Mouse (Mus musculus) spleen, adult 2 months (tissue): ENCODE results near the gene Igf2bp2.

Source experiments
- CTCF ChIP-seq: fragments of 200-500 bp; IDR thresholded peaks from 2 replicates; pipeline ENCODE4 v1.5.1; 2011; ENCODE audit warnings: mild to moderate bottlenecking, inconsistent platforms; ENCODE audit not compliant: insufficient read depth, insufficient read length, insufficient replicate concordance; ENCODE audit errors: extremely low read depth
- POLR2A ChIP-seq: fragments of 200-500 bp; IDR thresholded peaks from 2 replicates; pipeline ENCODE4 v1.6.1; 2011; ENCODE audit warnings: low read depth, low read length, inconsistent platforms

- no peak for TF ChIP-seq CTCF
- TF ChIP-seq POLR2A = no peak
Measured at GRCm38 (mm10) chr16:22110036-22110435, 53.1 kb downstream of the Igf2bp2 start.
